Mouse (Mus musculus): ENCODE measurements around the gene Plekha6. TPM values are rescaled to one million over a fixed set of nuclear protein-coding genes. Genes with fewer than 3 reads are reported as not detected.

Gene Plekha6
- polyA plus RNA-seq, 2 experiments = 4.2 to 6.6 TPM

DNA sequence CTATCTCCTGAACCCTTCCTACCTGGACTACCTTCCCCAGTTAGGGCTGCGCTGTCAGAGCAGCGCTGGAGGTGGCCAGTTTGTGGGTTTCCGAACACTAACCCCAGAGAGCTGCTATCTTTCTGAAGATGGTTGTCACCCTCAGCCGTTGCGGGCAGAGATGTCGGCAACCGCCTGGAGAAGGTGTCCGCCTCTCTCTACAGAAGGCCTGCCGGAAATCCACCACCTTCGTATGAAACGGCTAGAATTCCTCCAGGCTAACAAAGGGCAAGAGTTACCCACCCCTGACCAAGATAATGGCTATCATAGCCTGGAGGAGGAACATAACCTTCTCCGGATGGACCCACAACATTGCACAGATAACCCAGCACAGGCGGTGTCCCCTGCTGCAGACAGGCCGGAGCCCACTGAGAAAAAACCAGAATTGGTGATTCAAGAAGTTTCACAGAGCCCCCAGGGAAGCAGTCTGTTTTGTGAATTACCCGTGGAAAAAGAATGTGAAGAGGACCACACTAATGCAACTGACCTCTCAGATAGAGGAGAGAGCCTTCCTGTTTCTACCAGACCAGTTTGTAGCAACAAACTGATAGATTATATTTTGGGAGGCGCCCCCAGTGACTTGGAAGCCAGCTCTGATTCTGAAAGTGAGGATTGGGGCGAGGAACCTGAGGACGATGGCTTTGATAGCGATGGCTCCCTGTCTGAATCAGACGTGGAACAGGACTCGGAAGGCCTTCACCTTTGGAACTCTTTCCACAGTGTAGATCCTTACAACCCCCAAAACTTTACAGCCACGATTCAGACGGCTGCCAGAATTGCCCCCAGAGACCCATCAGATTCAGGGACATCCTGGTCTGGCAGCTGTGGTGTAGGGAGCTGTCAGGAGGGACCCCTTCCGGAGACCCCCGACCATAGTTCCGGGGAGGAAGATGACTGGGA, 31.4 kb upstream of the Plekha6 start:
- WGBS = 9% methylated on average over 26 of the region's 26 CpGs
- Histone ChIP-seq H3K27me3 (ENCODE audit: control insufficient read depth, insufficient read depth, low read length) (no peaks in the 10 kb centered on the region), H3K27ac (replicated peaks; ENCODE audit: low read depth, low read length) (no peak overlapping the region), H3K4me2 (replicated peaks; ENCODE audit: low read depth, low read length, severe bottlenecking) (peak overlapping the region; percentile 99), H3K9ac (ENCODE audit: low read depth, low read length, severe bottlenecking) (peak overlapping the region; percentile 85), H3K4me1 (ENCODE audit: control insufficient read depth, insufficient read depth, low read length) (peaks cover 34% of the 10 kb centered on the region), H3K36me3 (ENCODE audit: control insufficient read depth, insufficient read depth, low read length) (peaks cover 30% of the 10 kb centered on the region), H3K4me3 (replicated peaks; ENCODE audit: low read length) (peak overlapping the region; percentile 79), H3K9me3 (ENCODE audit: control insufficient read depth, low read length) (no peaks in the 10 kb centered on the region)
- TF ChIP-seq POLR2A (IDR thresholded peaks at IDR 0.05; ENCODE audit: borderline replicate concordance, extremely low read depth, insufficient read depth, insufficient read length) = no peak
- ATAC-seq (ENCODE audit: low FRiP score, low read depth) = no peak
- no peak for DNase-seq (ENCODE audit: low spot score)

DNA sequence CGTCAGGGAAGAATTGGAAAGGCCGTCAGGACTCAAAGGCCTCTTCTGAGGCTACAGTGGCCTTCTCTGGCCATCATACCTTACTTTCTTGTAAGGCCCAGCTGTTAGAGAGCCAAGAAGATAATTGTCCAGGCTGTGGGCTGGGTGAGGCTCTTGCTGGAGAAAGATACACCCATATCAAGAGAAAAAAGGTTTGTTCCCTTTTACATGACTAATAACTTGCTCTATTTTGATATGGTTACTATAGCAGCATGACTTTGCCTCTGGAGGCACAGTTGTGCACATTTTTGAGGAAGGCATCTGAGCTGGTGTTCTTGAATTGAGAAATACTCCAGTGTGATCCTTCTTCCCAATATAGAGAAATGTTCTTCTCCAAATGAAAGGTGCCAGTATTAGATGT, 30.6 kb upstream of the Plekha6 start:
- Histone ChIP-seq H3K9ac (ENCODE audit: low read depth, low read length, severe bottlenecking) (peak overlapping the region; percentile 85), H3K27ac (replicated peaks; ENCODE audit: low read depth, low read length) (no peak overlapping the region), H3K4me2 (replicated peaks; ENCODE audit: low read depth, low read length, severe bottlenecking) (peak overlapping the region; percentile 99), H3K4me3 (replicated peaks; ENCODE audit: low read length) (peak overlapping the region; percentile 79), H3K4me1 (ENCODE audit: control insufficient read depth, insufficient read depth, low read length) (peaks cover 34% of the 10 kb centered on the region), H3K9me3 (ENCODE audit: control insufficient read depth, low read length) (no peaks in the 10 kb centered on the region), H3K27me3 (ENCODE audit: control insufficient read depth, insufficient read depth, low read length) (no peaks in the 10 kb centered on the region), H3K36me3 (ENCODE audit: control insufficient read depth, insufficient read depth, low read length) (peaks cover 38% of the 10 kb centered on the region)
- no peak for TF ChIP-seq POLR2A (IDR thresholded peaks at IDR 0.05; ENCODE audit: borderline replicate concordance, extremely low read depth, insufficient read depth, insufficient read length)
- WGBS = 10% methylated on average over 2 of the region's 2 CpGs
- DNase-seq (ENCODE audit: low spot score) (no peak), ATAC-seq (ENCODE audit: low FRiP score, low read depth) (no peak)

DNA sequence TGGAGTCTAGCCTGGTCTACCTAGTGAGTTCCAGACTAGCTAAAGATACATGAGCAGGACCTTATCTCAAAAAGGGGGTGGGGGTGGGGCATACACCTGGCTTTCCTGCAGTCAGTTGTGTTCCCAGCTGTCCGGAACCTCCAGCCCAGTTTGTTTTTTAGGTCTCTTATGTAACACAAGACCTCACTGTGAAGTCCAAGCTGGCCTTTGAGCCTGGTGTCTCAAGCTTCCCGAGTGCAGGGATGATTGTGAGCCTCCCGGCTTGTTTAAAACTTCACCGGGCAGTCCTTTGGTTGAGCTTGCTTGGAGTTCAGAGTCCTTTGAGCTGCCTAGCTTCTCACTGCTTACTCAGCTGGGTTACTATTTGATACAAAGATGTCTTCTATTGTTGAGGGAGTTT, 29.9 kb upstream of the Plekha6 start:
- no peaks in the 10 kb centered on the region for H3K9me3 ChIP-seq (ENCODE audit: control insufficient read depth, low read length)
- peak overlapping the region; percentile 99 for H3K4me2 ChIP-seq (replicated peaks; ENCODE audit: low read depth, low read length, severe bottlenecking)
- peak overlapping the region; percentile 85; the same call in 1 of the 2 replicates for H3K9ac ChIP-seq (ENCODE audit: low read depth, low read length, severe bottlenecking)
- ATAC-seq (ENCODE audit: low FRiP score, low read depth) = no peak
- 26% methylated on average over 4 of the region's 4 CpGs for WGBS
- H3K4me3 ChIP-seq (replicated peaks; ENCODE audit: low read length) = peak overlapping the region; percentile 79
- no peak for DNase-seq (ENCODE audit: low spot score)
- H3K36me3 ChIP-seq (ENCODE audit: control insufficient read depth, insufficient read depth, low read length) = peaks cover 44% of the 10 kb centered on the region
- H3K27me3 ChIP-seq (ENCODE audit: control insufficient read depth, insufficient read depth, low read length) = no peaks in the 10 kb centered on the region
- no peak overlapping the region for H3K27ac ChIP-seq (replicated peaks; ENCODE audit: low read depth, low read length)
- no peak for TF ChIP-seq POLR2A (IDR thresholded peaks at IDR 0.05; ENCODE audit: borderline replicate concordance, extremely low read depth, insufficient read depth, insufficient read length)
- peaks cover 34% of the 10 kb centered on the region for H3K4me1 ChIP-seq (ENCODE audit: control insufficient read depth, insufficient read depth, low read length)

DNA sequence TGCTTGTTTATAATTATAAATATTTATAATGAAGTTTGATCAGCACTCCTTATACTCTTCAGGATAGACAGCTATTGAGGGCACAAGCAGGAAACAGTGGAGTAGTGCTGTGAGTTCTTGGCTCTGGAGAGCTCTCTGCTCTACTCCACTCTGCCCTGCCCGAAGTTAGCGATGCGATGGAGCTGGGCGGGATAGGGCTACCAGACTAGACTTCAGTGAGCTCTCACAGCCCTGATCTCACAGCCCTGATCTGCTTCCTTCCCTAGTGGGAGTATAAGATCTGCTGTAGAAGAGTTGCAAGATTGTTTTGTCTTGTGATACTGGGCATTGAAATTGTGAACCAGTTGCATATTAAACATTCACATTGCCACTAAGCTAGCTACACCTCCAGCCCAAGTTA, 29.1 kb upstream of the Plekha6 start:
- H3K9ac ChIP-seq (ENCODE audit: low read depth, low read length, severe bottlenecking) = peak overlapping the region; percentile 42
- ATAC-seq (ENCODE audit: low FRiP score, low read depth) (no peak), DNase-seq (ENCODE audit: low spot score) (no peak)
- WGBS = 45% methylated on average over 4 of the region's 4 CpGs
- H3K36me3 ChIP-seq (ENCODE audit: control insufficient read depth, insufficient read depth, low read length) = peaks cover 50% of the 10 kb centered on the region
- TF ChIP-seq POLR2A (IDR thresholded peaks at IDR 0.05; ENCODE audit: borderline replicate concordance, extremely low read depth, insufficient read depth, insufficient read length) = no peak
- H3K4me3 ChIP-seq (replicated peaks; ENCODE audit: low read length) = peak overlapping the region; percentile 79
- H3K27ac ChIP-seq (replicated peaks; ENCODE audit: low read depth, low read length) = no peak overlapping the region
- H3K4me2 ChIP-seq (replicated peaks; ENCODE audit: low read depth, low read length, severe bottlenecking) = peak overlapping the region; percentile 99
- no peaks in the 10 kb centered on the region for H3K9me3 ChIP-seq (ENCODE audit: control insufficient read depth, low read length)
- H3K4me1 ChIP-seq (ENCODE audit: control insufficient read depth, insufficient read depth, low read length) = peaks cover 34% of the 10 kb centered on the region
- no peaks in the 10 kb centered on the region for H3K27me3 ChIP-seq (ENCODE audit: control insufficient read depth, insufficient read depth, low read length)

DNA sequence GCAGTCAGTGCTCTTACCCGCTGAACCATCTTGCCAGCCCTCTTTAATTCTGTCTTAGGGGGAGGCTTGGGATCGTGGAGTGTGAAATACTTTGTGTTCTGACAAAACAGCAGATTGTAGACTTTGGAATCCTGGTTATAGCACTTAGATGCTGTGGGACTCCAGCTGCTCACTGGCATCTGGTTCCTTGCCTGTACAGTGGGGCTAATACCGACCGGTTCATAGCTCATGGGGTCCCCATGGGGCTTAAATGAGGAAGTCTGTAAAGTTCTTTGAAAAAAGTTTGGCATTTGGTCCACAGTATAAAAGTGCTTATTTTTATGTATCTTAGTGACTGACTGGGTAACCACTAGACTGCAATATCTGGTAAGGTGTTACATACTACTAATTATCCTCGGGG, 28.2 kb upstream of the Plekha6 start:
- DNase-seq (ENCODE audit: low spot score) (no peak), ATAC-seq (ENCODE audit: low FRiP score, low read depth) (no peak)
- Histone ChIP-seq H3K27me3 (ENCODE audit: control insufficient read depth, insufficient read depth, low read length) (no peaks in the 10 kb centered on the region), H3K4me1 (ENCODE audit: control insufficient read depth, insufficient read depth, low read length) (peaks cover 29% of the 10 kb centered on the region), H3K9me3 (ENCODE audit: control insufficient read depth, low read length) (no peaks in the 10 kb centered on the region), H3K4me3 (replicated peaks; ENCODE audit: low read length) (peak overlapping the region; percentile 79), H3K9ac (ENCODE audit: low read depth, low read length, severe bottlenecking) (no peak overlapping the region), H3K36me3 (ENCODE audit: control insufficient read depth, insufficient read depth, low read length) (peaks cover 59% of the 10 kb centered on the region), H3K27ac (replicated peaks; ENCODE audit: low read depth, low read length) (no peak overlapping the region), H3K4me2 (replicated peaks; ENCODE audit: low read depth, low read length, severe bottlenecking) (peak overlapping the region; percentile 99)
- 35% methylated on average over 5 of the region's 5 CpGs for WGBS
- TF ChIP-seq POLR2A (IDR thresholded peaks at IDR 0.05; ENCODE audit: borderline replicate concordance, extremely low read depth, insufficient read depth, insufficient read length) = no peak

Data from limb, embryonic 14.5 days (tissue).